Mouse (Mus musculus) heart, embryonic 15.5 days (tissue): ENCODE measurements at regions not wholly inside any gene's neighbourhood (a gene's known extent, or its start where the extent isn't known, plus 50 kb on each side); places are given as distances from the start of the nearest gene placed in this dataset.

Experiments
- ATAC-seq: fragments of 200-750 bp; cut with Nextera tagmentation; replicated peaks from 2 replicates; pipeline ENCODE4 v1.8.0; 2017; ENCODE audit warnings: low read depth, moderate TSS enrichment; ENCODE audit not compliant: insufficient number of reproducible peaks, insufficient read depth, low FRiP score
- H3K27ac ChIP-seq: fragments of 300-500 bp; sonication (generic); 2 replicates; pipeline ENCODE4 v1.5.1; 2015; ENCODE audit warnings: mild to moderate bottlenecking, inconsistent platforms
- H3K27me3 ChIP-seq: fragments of 300-500 bp; sonication (generic); 2 replicates; pipeline ENCODE4 v1.6.1; 2015; ENCODE audit warnings: inconsistent platforms
- H3K36me3 ChIP-seq: fragments of 300-500 bp; sonication (generic); 2 replicates; pipeline ENCODE4 v1.6.1; 2015; ENCODE audit warnings: mild to moderate bottlenecking, inconsistent platforms
- H3K4me1 ChIP-seq: fragments of 300-500 bp; sonication (generic); replicated peaks from 2 replicates; pipeline ENCODE4 v1.6.1; 2015; ENCODE audit warnings: inconsistent platforms
- H3K4me2 ChIP-seq: fragments of 300-500 bp; sonication (generic); 2 replicates; pipeline ENCODE4 v1.6.1; 2015; ENCODE audit warnings: inconsistent platforms, mild to moderate bottlenecking, moderate library complexity
- H3K4me3 ChIP-seq: fragments of 300-500 bp; sonication (generic); 2 replicates; pipeline ENCODE4 v1.5.1; 2015; ENCODE audit warnings: mild to moderate bottlenecking, inconsistent platforms
- H3K9ac ChIP-seq: fragments of 300-500 bp; sonication (generic); 2 replicates; pipeline ENCODE4 v1.6.1; 2015; ENCODE audit warnings: mild to moderate bottlenecking, inconsistent platforms
- H3K9me3 ChIP-seq: fragments of 300-500 bp; sonication (generic); replicated peaks from 2 replicates; pipeline ENCODE4 v1.6.1; 2016; ENCODE audit warnings: inconsistent platforms
- WGBS: fragments of 180-500 bp; shearing (Covaris S2); methylation state at CpG from one replicate; pipeline ENCODE4 v1.1.7; 2015; ENCODE audit warnings: mixed read lengths; 5-methylcytosine and 5-hydroxymethylcytosine counted together

- Histone ChIP-seq H3K4me2 (no peak overlapping the region), H3K36me3 (no peaks in the 10 kb centered on the region), H3K9me3 (no peaks in the 10 kb centered on the region), H3K27ac (0 out of 2 replicates have a peak overlapping the region, but pooled peaks have one; percentile 8), H3K4me1 (no peaks in the 10 kb centered on the region), H3K9ac (no peak overlapping the region), H3K4me3 (no peak overlapping the region), H3K27me3 (no peaks in the 10 kb centered on the region)
- ATAC-seq: no peak
- WGBS: 62% methylated on average over 6 of the region's 6 CpGs
These were observed 148.8 kb downstream of the Plpp3 start for GRCm38 (mm10) chr4:105305931-105306330.

GRCm38 (mm10) chr4:105307356-105307755, 150.2 kb downstream of the Plpp3 start:
- H3K27ac ChIP-seq: no peak overlapping the region
- ATAC-seq: no peak
- no peaks in the 10 kb centered on the region for H3K9me3 ChIP-seq
- H3K4me3 ChIP-seq: no peak overlapping the region
- H3K4me2 ChIP-seq: no peak overlapping the region
- WGBS: 80% methylated on average over 4 of the region's 4 CpGs
- H3K9ac ChIP-seq: no peak overlapping the region
- H3K27me3 ChIP-seq: no peaks in the 10 kb centered on the region
- H3K36me3 ChIP-seq: no peaks in the 10 kb centered on the region
- H3K4me1 ChIP-seq: no peaks in the 10 kb centered on the region

- H3K4me2 ChIP-seq: no peak overlapping the region
- H3K36me3 ChIP-seq: no peaks in the 10 kb centered on the region
- 79% methylated on average over 5 of the region's 5 CpGs for WGBS
- no peaks in the 10 kb centered on the region for H3K9me3 ChIP-seq
- no peak overlapping the region for H3K4me3 ChIP-seq
- no peak overlapping the region for H3K9ac ChIP-seq
- no peak for ATAC-seq
- H3K4me1 ChIP-seq: 0 out of 2 replicates have a peak, but pooled peaks cover 2% of the 10 kb centered on the region
- H3K27ac ChIP-seq: no peak overlapping the region
- no peaks in the 10 kb centered on the region for H3K27me3 ChIP-seq
These were observed 150.8 kb downstream of the Plpp3 start for GRCm38 (mm10) chr4:105307905-105308304.

- no peak overlapping the region for H3K4me3 ChIP-seq
- H3K27ac ChIP-seq: no peak overlapping the region
- H3K4me1 ChIP-seq: 0 out of 2 replicates have a peak, but pooled peaks cover 6% of the 10 kb centered on the region
- H3K36me3 ChIP-seq: no peaks in the 10 kb centered on the region
- no peak for ATAC-seq
- no peaks in the 10 kb centered on the region for H3K9me3 ChIP-seq
- no peak overlapping the region for H3K4me2 ChIP-seq
- no peak overlapping the region for H3K9ac ChIP-seq
- WGBS: 77% methylated on average over 5 of the region's 5 CpGs
- no peaks in the 10 kb centered on the region for H3K27me3 ChIP-seq
These were observed 151.9 kb downstream of the Plpp3 start for GRCm38 (mm10) chr4:105308971-105309488.

GRCm38 (mm10) chr4:105312643-105313042, 155.5 kb downstream of the Plpp3 start:
- Histone ChIP-seq H3K4me2 (no peak overlapping the region), H3K36me3 (no peaks in the 10 kb centered on the region), H3K4me3 (no peak overlapping the region), H3K4me1 (0 out of 2 replicates have a peak, but pooled peaks cover 6% of the 10 kb centered on the region), H3K27me3 (no peaks in the 10 kb centered on the region), H3K27ac (no peak overlapping the region), H3K9ac (no peak overlapping the region), H3K9me3 (no peaks in the 10 kb centered on the region)
- 65% methylated on average over 7 of the region's 7 CpGs for WGBS
- no peak for ATAC-seq

- H3K27ac ChIP-seq: peak overlapping the region; percentile 12; the same call in 1 of the 2 replicates
- no peak overlapping the region for H3K9ac ChIP-seq
- no peak overlapping the region for H3K4me2 ChIP-seq
- no peak overlapping the region for H3K4me3 ChIP-seq
- H3K4me1 ChIP-seq: 0 out of 2 replicates have a peak, but pooled peaks cover 6% of the 10 kb centered on the region
- ATAC-seq: peak; percentile 35; the same call in 1 of the 2 replicates
- no peaks in the 10 kb centered on the region for H3K9me3 ChIP-seq
- no peaks in the 10 kb centered on the region for H3K27me3 ChIP-seq
- WGBS: 33% methylated on average over 10 of the region's 10 CpGs
- H3K36me3 ChIP-seq: no peaks in the 10 kb centered on the region
These were observed 156.1 kb downstream of the Plpp3 start for GRCm38 (mm10) chr4:105313151-105313818.

- Histone ChIP-seq H3K4me2 (no peak overlapping the region), H3K4me3 (no peak overlapping the region), H3K9me3 (no peaks in the 10 kb centered on the region), H3K27ac (no peak overlapping the region), H3K27me3 (no peaks in the 10 kb centered on the region), H3K9ac (no peak overlapping the region), H3K4me1 (0 out of 2 replicates have a peak, but pooled peaks cover 6% of the 10 kb centered on the region), H3K36me3 (no peaks in the 10 kb centered on the region)
- ATAC-seq: no peak
- WGBS: 56% methylated on average over 5 of the region's 5 CpGs
These were observed 157.9 kb downstream of the Plpp3 start for GRCm38 (mm10) chr4:105315095-105315494.

- Histone ChIP-seq H3K4me3 (no peak overlapping the region), H3K9me3 (no peaks in the 10 kb centered on the region), H3K36me3 (no peaks in the 10 kb centered on the region), H3K27ac (no peak overlapping the region), H3K4me2 (no peak overlapping the region), H3K9ac (no peak overlapping the region), H3K4me1 (0 out of 2 replicates have a peak, but pooled peaks cover 6% of the 10 kb centered on the region), H3K27me3 (no peaks in the 10 kb centered on the region)
- ATAC-seq: no peak
- 60% methylated on average over 12 of the region's 12 CpGs for WGBS
These were observed 159.5 kb downstream of the Plpp3 start for GRCm38 (mm10) chr4:105316478-105317206.

- Histone ChIP-seq H3K9ac (no peak overlapping the region), H3K27me3 (no peaks in the 10 kb centered on the region), H3K27ac (no peak overlapping the region), H3K4me3 (no peak overlapping the region), H3K9me3 (no peaks in the 10 kb centered on the region), H3K4me2 (no peak overlapping the region), H3K4me1 (no peaks in the 10 kb centered on the region), H3K36me3 (no peaks in the 10 kb centered on the region)
- ATAC-seq: no peak
- 90% methylated on average over 2 of the region's 2 CpGs for WGBS
These were observed 161.3 kb downstream of the Plpp3 start for GRCm38 (mm10) chr4:105318421-105318820.

- WGBS: 56% methylated on average over 1 of the region's 1 CpGs
- Histone ChIP-seq H3K4me3 (no peak overlapping the region), H3K27me3 (no peaks in the 10 kb centered on the region), H3K27ac (no peak overlapping the region), H3K4me2 (no peak overlapping the region), H3K36me3 (no peaks in the 10 kb centered on the region), H3K9me3 (no peaks in the 10 kb centered on the region), H3K9ac (no peak overlapping the region), H3K4me1 (0 out of 2 replicates have a peak, but pooled peaks cover 6% of the 10 kb centered on the region)
- ATAC-seq: no peak
These were observed 166.3 kb downstream of the Plpp3 start for GRCm38 (mm10) chr4:105323446-105323845.

GRCm38 (mm10) chr4:105326989-105327388, 169.8 kb downstream of the Plpp3 start:
- H3K27ac ChIP-seq: no peak overlapping the region
- no peak overlapping the region for H3K4me3 ChIP-seq
- H3K4me1 ChIP-seq: 0 out of 2 replicates have a peak, but pooled peaks cover 6% of the 10 kb centered on the region
- H3K4me2 ChIP-seq: no peak overlapping the region
- no peaks in the 10 kb centered on the region for H3K9me3 ChIP-seq
- ATAC-seq: no peak
- H3K27me3 ChIP-seq: no peaks in the 10 kb centered on the region
- no peak overlapping the region for H3K9ac ChIP-seq
- WGBS: 83% methylated on average over 3 of the region's 3 CpGs
- no peaks in the 10 kb centered on the region for H3K36me3 ChIP-seq
